Mouse (Mus musculus): ENCODE data around the gene Chtf18. TPM values are rescaled to one million over a fixed set of nuclear protein-coding genes. Genes with fewer than 3 reads are reported as not detected.

Chtf18 gene
- total RNA-seq, 2 experiments from 2014 or later, result 7.7 to 8.6 TPM

Small RNAs within 50 kb of the gene (microRNA-seq; reads per million reads assigned to microRNA genes)
- not detected for gene Gm25083

Other genes with a start within 250 kb of the Chtf18 start
- not detected for gene Sstr5, start 230.1 kb downstream of the Chtf18 start, total RNA-seq (2021)
- gene Sox8, start 156.7 kb downstream of the Chtf18 start, total RNA-seq (2021), result 10 to 100 TPM; 26.9 to 33.7 TPM
- gene Lmf1, start 148.3 kb downstream of the Chtf18 start, total RNA-seq (2021), result 10 to 100 TPM; 16.1 to 18.8 TPM
- gene Gng13, start 10.2 kb downstream of the Chtf18 start, total RNA-seq (2021), result not detected
- 1 to 10 TPM; 7.9 to 8.1 TPM for gene Rpusd1, start 251 bp upstream of the Chtf18 start, total RNA-seq (2021)
- not detected for gene Mslnl, start 8.6 kb upstream of the Chtf18 start, total RNA-seq (2021)
- gene Msln, start 27.0 kb upstream of the Chtf18 start, total RNA-seq (2021), result under 1 TPM; 0.44 to 0.49 TPM
- 10 to 100 TPM; 29.0 to 31.3 TPM for gene Narfl, start 46.4 kb upstream of the Chtf18 start, total RNA-seq (2021)
- 10 to 100 TPM; 31.3 to 32.5 TPM for gene Haghl, start 58.3 kb upstream of the Chtf18 start, total RNA-seq (2021)
- not detected for gene Ccdc78, start 59.2 kb upstream of the Chtf18 start, total RNA-seq (2021)
- gene Fam173a, start 65.5 kb upstream of the Chtf18 start, total RNA-seq (2021), result 10 to 100 TPM; 45.6 to 45.8 TPM
- under 1 TPM in 1 of 2 experiments, not detected in 1; 0.75 TPM for gene AC134908.4, start 68.2 kb upstream of the Chtf18 start, total RNA-seq (2021)
- 10 to 100 TPM; 46.3 to 51.6 TPM for gene Metrn, start 69.7 kb upstream of the Chtf18 start, total RNA-seq (2021)
- 1 to 10 TPM; 1.4 to 2.0 TPM for gene Fbxl16, start 81.7 kb upstream of the Chtf18 start, total RNA-seq (2021)
- gene Wdr24, start 96.2 kb upstream of the Chtf18 start, total RNA-seq (2021), result 10 to 100 TPM; 12.2 to 13.7 TPM
- gene Jmjd8, start 101.4 kb upstream of the Chtf18 start, total RNA-seq (2021), result 10 to 100 TPM; 31.6 to 32.4 TPM
- 100 to 1,000 TPM; 116 to 134 TPM for gene Stub1, start 106.0 kb upstream of the Chtf18 start, total RNA-seq (2021)
- gene Rhbdl1, start 109.9 kb upstream of the Chtf18 start, total RNA-seq (2021), result 1 to 10 TPM; 7.6 to 10.0 TPM
- 1 to 10 TPM; 5.4 to 7.6 TPM for gene Gm20683, start 114.3 kb upstream of the Chtf18 start, total RNA-seq (2021)
- gene Rhot2, start 117.4 kb upstream of the Chtf18 start, total RNA-seq (2021), result 10 to 100 TPM; 34.9 to 41.5 TPM
- 10 to 100 TPM; 11.7 to 12.0 TPM for gene Wdr90, start 134.1 kb upstream of the Chtf18 start, total RNA-seq (2021)
- gene Mcrip2, start 141.3 kb upstream of the Chtf18 start, total RNA-seq (2021), result 10 to 100 TPM; 46.1 to 48.6 TPM
- 10 to 100 TPM; 20.0 to 21.3 TPM for gene Mettl26, start 147.7 kb upstream of the Chtf18 start, total RNA-seq (2021)
- gene Wfikkn1, start 153.4 kb upstream of the Chtf18 start, total RNA-seq (2021), result 1 to 10 TPM in 1 of 2 experiments, under 1 TPM in 1; 0.88 to 1.4 TPM
- 10 to 100 TPM; 15.1 to 17.2 TPM for gene Rab40c, start 192.3 kb upstream of the Chtf18 start, total RNA-seq (2021)
- 10 to 100 TPM; 46.7 to 50.8 TPM for gene Pigq, start 217.5 kb upstream of the Chtf18 start, total RNA-seq (2021)
- gene Nhlrc4, start 217.5 kb upstream of the Chtf18 start, total RNA-seq (2021), result not detected
- not detected for gene A930017K11Rik, start 225.1 kb upstream of the Chtf18 start, total RNA-seq (2021)